Comparison of ENCODE assay signal across 14 mouse cellular contexts in genomic region chr14:121451424-121452029, GRCm38 (mm10). TPM values are rescaled to one million over a fixed set of nuclear protein-coding genes. Genes with fewer than 3 reads are reported as not detected.
"Had no signal": no experiment of that assay in that cellular context is flagged by ENCODE, and none has a peak within 500 bp of the region (broad histone marks: within the 10 kb centered on the region; RNA-seq: fewer than 3 reads in every experiment).

No protein-coding gene starts in this region.

- H3K27me3 ChIP-seq: neural tube, embryonic 13.5 days; stomach, embryonic 15.5 days had no signal

- H3K36me3 ChIP-seq: limb, embryonic 10.5 days; limb, embryonic 13.5 days; midbrain, embryonic 12.5 days; neural tube, embryonic 13.5 days; stomach, embryonic 15.5 days had no signal

- H3K4me3 ChIP-seq: midbrain, embryonic 12.5 days; myocyte had no signal

- H3K27ac ChIP-seq: kidney, postnatal 0 days; layer of hippocampus, adult 2 months; limb, embryonic 10.5 days; limb, embryonic 13.5 days; liver, embryonic 14.5 days; midbrain, embryonic 12.5 days; neural tube, embryonic 13.5 days; stomach, embryonic 15.5 days had no signal

- H3K9ac ChIP-seq: midbrain, embryonic 12.5 days; neural tube, embryonic 13.5 days; stomach, embryonic 15.5 days had no signal

- H3K9me3 ChIP-seq: limb, embryonic 10.5 days; neural tube, embryonic 13.5 days; stomach, embryonic 15.5 days had no signal

- ATAC-seq: midbrain, embryonic 16.5 days had no signal

RNA-seq across cellular contexts. Expression of gene Slc15a1, which starts 53.5 kb away (rescaled TPM):
- total RNA-seq: layer of hippocampus, adult 2 months; left cerebral cortex, adult 18-20 months; left cerebral cortex, postnatal 25 days; megakaryocyte progenitor cell, adult 5-6 weeks; monocyte, adult 5-6 weeks had no signal
- polyA plus RNA-seq: limb, embryonic 10.5 days; limb, embryonic 13.5 days; liver, embryonic 14.5 days; midbrain, embryonic 12.5 days; midbrain, embryonic 16.5 days; myocyte; neural tube, embryonic 13.5 days had no signal
